Mouse (Mus musculus) E14TG2a.4 (cell line): ENCODE data around the gene Ncoa1.

Experiments used
- CTCF ChIP-seq: conservative IDR thresholded peaks from 2 replicates; pipeline ENCODE4 v1.5.1; 2014; ENCODE audit warnings: low read length
- NANOG ChIP-seq: IDR thresholded peaks from 2 replicates; pipeline ENCODE4 v1.6.1; 2014; ENCODE audit warnings: borderline replicate concordance, low read length, mixed read lengths
- POU5F1 ChIP-seq: IDR thresholded peaks from 2 replicates; pipeline ENCODE4 v1.6.1; 2014; ENCODE audit warnings: low read length, borderline replicate concordance

GRCm38 (mm10) chr12:4479171-4479881 is 2.3 kb upstream of the Ncoa1 start:
- TF ChIP-seq CTCF (no peak), POU5F1 (no peak), NANOG (no peak)
